Mouse (Mus musculus) small intestine, adult 2 months (tissue): Measurements from ENCODE around the gene Dock1.

ENCODE experiments used
- CTCF ChIP-seq: fragments of 200-500 bp; IDR thresholded peaks from 2 replicates; pipeline ENCODE4 v1.5.1; 2012; ENCODE audit warnings: low read depth, mild to moderate bottlenecking, control low read depth, inconsistent platforms, low read length, moderate library complexity, mixed read lengths; ENCODE audit not compliant: insufficient replicate concordance, insufficient read length; ENCODE audit errors: extremely low read depth
- POLR2A ChIP-seq: fragments of 200-500 bp; IDR thresholded peaks from 2 replicates; pipeline ENCODE4 v1.6.1; 2012; ENCODE audit warnings: low read depth, mild to moderate bottlenecking, control low read depth, inconsistent platforms, low read length, moderate library complexity

- no peak for TF ChIP-seq CTCF
- no peak for TF ChIP-seq POLR2A
Observed at GRCm38 (mm10) chr7:135017531-135017930, 347.1 kb downstream of the Dock1 start.
